Mouse (Mus musculus) cerebellum, adult 8-10 months (tissue): Measurements from ENCODE around the gene Slc44a2.

Source experiments
- DNase-seq: peaks from one replicate; pipeline ENCODE4 v3.0.0; 2022

Gene Slc44a2

GRCm38 (mm10) chr9:21335391-21335790 is 14.9 kb downstream of the Slc44a2 start:
- no peak for DNase-seq

- no peak for DNase-seq
Observed at GRCm38 (mm10) chr9:21336491-21336890, 16.0 kb downstream of the Slc44a2 start.

- DNase-seq: no peak
Observed at GRCm38 (mm10) chr9:21337652-21338051, 17.2 kb downstream of the Slc44a2 start.

- no peak for DNase-seq
Observed at GRCm38 (mm10) chr9:21340411-21340810, 19.9 kb downstream of the Slc44a2 start.

- peak; percentile 53 for DNase-seq
Observed at GRCm38 (mm10) chr9:21346627-21347365, 26.3 kb downstream of the Slc44a2 start.

- DNase-seq: no peak
Observed at GRCm38 (mm10) chr9:21348152-21348551, 27.7 kb downstream of the Slc44a2 start.

GRCm38 (mm10) chr9:21351178-21351577 is 30.7 kb downstream of the Slc44a2 start:
- no peak for DNase-seq

GRCm38 (mm10) chr9:21351702-21352377 is 31.3 kb downstream of the Slc44a2 start:
- no peak for DNase-seq

GRCm38 (mm10) chr9:21352463-21353372 is 32.2 kb downstream of the Slc44a2 start:
- DNase-seq: no peak

GRCm38 (mm10) chr9:21353373-21353686 is 32.8 kb downstream of the Slc44a2 start:
- no peak for DNase-seq

- DNase-seq: no peak
Observed at GRCm38 (mm10) chr9:21354796-21355195, 34.3 kb downstream of the Slc44a2 start.

- peak; percentile 72 for DNase-seq
Observed at GRCm38 (mm10) chr9:21356981-21357718, 36.7 kb downstream of the Slc44a2 start.

- peak; percentile 73 for DNase-seq
Observed at GRCm38 (mm10) chr9:21366541-21367220, 46.2 kb downstream of the Slc44a2 start.

- DNase-seq: peak; percentile 100
Observed at GRCm38 (mm10) chr9:21367357-21368111, 47.0 kb downstream of the Slc44a2 start, which contains the start of gene Ilf3. Gene Ilf3, plus strand, starts transcription at chr9:21367871.

GRCm38 (mm10) chr9:21368131-21368584 is 47.7 kb downstream of the Slc44a2 start:
- peak; percentile 71 for DNase-seq

GRCm38 (mm10) chr9:21369080-21369479 is 48.6 kb downstream of the Slc44a2 start:
- peak; percentile 27 for DNase-seq

GRCm38 (mm10) chr9:21370876-21371275 is 50.4 kb downstream of the Slc44a2 start:
- no peak for DNase-seq

GRCm38 (mm10) chr9:21372508-21372907 is 52.0 kb downstream of the Slc44a2 start:
- no peak for DNase-seq

GRCm38 (mm10) chr9:21379195-21379594 is 58.7 kb downstream of the Slc44a2 start:
- DNase-seq: no peak

- no peak for DNase-seq
Observed at GRCm38 (mm10) chr9:21380868-21381267, 60.4 kb downstream of the Slc44a2 start.

- no peak for DNase-seq
Observed at GRCm38 (mm10) chr9:21383966-21384365, 63.5 kb downstream of the Slc44a2 start.
